Mouse (Mus musculus): ENCODE measurements around the gene Pxk. TPM values are rescaled to one million over a fixed set of nuclear protein-coding genes. Genes with fewer than 3 reads are reported as not detected.

Pxk gene
- polyA plus RNA-seq (2012; rRNA removed) (35.2 and 36.4 TPM in 2 replicates), polyA plus RNA-seq (2014; fragmentation: Nextera tagmentation; extraction: Ambion mirVana) (35.4 and 37.3 TPM in 2 replicates)

- H3K4me3 ChIP-seq (replicated peaks; ENCODE audit: low read length), result peak within 1 kb of the TSS; percentile 88
- TF ChIP-seq POLR2A (IDR thresholded peaks at IDR 0.05; ENCODE audit: borderline replicate concordance, extremely low read depth, insufficient read depth, insufficient read length), result no peak
- DNase-seq (ENCODE audit: low spot score) (peak; percentile 87), ATAC-seq (ENCODE audit: low FRiP score, low read depth) (peak; percentile 93)
- 3% methylated on average over 35 of the region's 89 CpGs for WGBS
- H3K9ac ChIP-seq (ENCODE audit: low read depth, low read length, severe bottlenecking), result peak within 1 kb of the TSS; percentile 70
- 0 out of 2 replicates have a peak within 1 kb of the TSS, but pooled peaks have one; percentile 43 for H3K27ac ChIP-seq (replicated peaks; ENCODE audit: low read depth, low read length)
- no peaks in the 10 kb centered on the region for H3K9me3 ChIP-seq (ENCODE audit: control insufficient read depth, low read length)
- H3K4me1 ChIP-seq (ENCODE audit: control insufficient read depth, insufficient read depth, low read length), result no peaks in the 10 kb centered on the region
- peak within 1 kb of the TSS; percentile 76 for H3K4me2 ChIP-seq (replicated peaks; ENCODE audit: low read depth, low read length, severe bottlenecking)
- H3K27me3 ChIP-seq (ENCODE audit: control insufficient read depth, insufficient read depth, low read length), result no peaks in the 10 kb centered on the region
- no peaks in the 10 kb centered on the region for H3K36me3 ChIP-seq (ENCODE audit: control insufficient read depth, insufficient read depth, low read length)
Observed at GRCm38 (mm10) chr14:8097978-8098686, at the start of gene Pxk. Gene Pxk, plus strand, starts transcription at chr14:8098211.

GRCm38 (mm10) chr14:8049334-8049733 is 48.7 kb upstream of the Pxk start:
- H3K27me3 ChIP-seq (ENCODE audit: control insufficient read depth, insufficient read depth, low read length), result no peaks in the 10 kb centered on the region
- H3K36me3 ChIP-seq (ENCODE audit: control insufficient read depth, insufficient read depth, low read length), result peaks cover 23% of the 10 kb centered on the region
- H3K27ac ChIP-seq (replicated peaks; ENCODE audit: low read depth, low read length), result no peak overlapping the region
- no peak overlapping the region for H3K4me3 ChIP-seq (replicated peaks; ENCODE audit: low read length)
- no peak overlapping the region for H3K4me2 ChIP-seq (replicated peaks; ENCODE audit: low read depth, low read length, severe bottlenecking)
- DNase-seq (ENCODE audit: low spot score) (no peak), ATAC-seq (ENCODE audit: low FRiP score, low read depth) (no peak)
- no peak overlapping the region for H3K9ac ChIP-seq (ENCODE audit: low read depth, low read length, severe bottlenecking)
- 78% methylated on average over 10 of the region's 10 CpGs for WGBS
- H3K4me1 ChIP-seq (ENCODE audit: control insufficient read depth, insufficient read depth, low read length), result no peaks in the 10 kb centered on the region
- no peak for TF ChIP-seq POLR2A (IDR thresholded peaks at IDR 0.05; ENCODE audit: borderline replicate concordance, extremely low read depth, insufficient read depth, insufficient read length)
- H3K9me3 ChIP-seq (ENCODE audit: control insufficient read depth, low read length), result no peaks in the 10 kb centered on the region

GRCm38 (mm10) chr14:8051869-8052268 is 46.1 kb upstream of the Pxk start:
- no peaks in the 10 kb centered on the region for H3K27me3 ChIP-seq (ENCODE audit: control insufficient read depth, insufficient read depth, low read length)
- no peak overlapping the region for H3K9ac ChIP-seq (ENCODE audit: low read depth, low read length, severe bottlenecking)
- no peaks in the 10 kb centered on the region for H3K9me3 ChIP-seq (ENCODE audit: control insufficient read depth, low read length)
- 88% methylated on average over 2 of the region's 2 CpGs for WGBS
- ATAC-seq (ENCODE audit: low FRiP score, low read depth) (no peak), DNase-seq (ENCODE audit: low spot score) (no peak)
- H3K4me3 ChIP-seq (replicated peaks; ENCODE audit: low read length), result no peak overlapping the region
- H3K4me2 ChIP-seq (replicated peaks; ENCODE audit: low read depth, low read length, severe bottlenecking), result no peak overlapping the region
- no peak overlapping the region for H3K27ac ChIP-seq (replicated peaks; ENCODE audit: low read depth, low read length)
- TF ChIP-seq POLR2A (IDR thresholded peaks at IDR 0.05; ENCODE audit: borderline replicate concordance, extremely low read depth, insufficient read depth, insufficient read length), result no peak
- peaks cover 23% of the 10 kb centered on the region for H3K36me3 ChIP-seq (ENCODE audit: control insufficient read depth, insufficient read depth, low read length)
- no peaks in the 10 kb centered on the region for H3K4me1 ChIP-seq (ENCODE audit: control insufficient read depth, insufficient read depth, low read length)

GRCm38 (mm10) chr14:8052661-8053060 is 45.4 kb upstream of the Pxk start:
- Histone ChIP-seq H3K4me2 (replicated peaks; ENCODE audit: low read depth, low read length, severe bottlenecking) (no peak overlapping the region), H3K9me3 (ENCODE audit: control insufficient read depth, low read length) (no peaks in the 10 kb centered on the region), H3K4me3 (replicated peaks; ENCODE audit: low read length) (no peak overlapping the region), H3K9ac (ENCODE audit: low read depth, low read length, severe bottlenecking) (no peak overlapping the region), H3K27me3 (ENCODE audit: control insufficient read depth, insufficient read depth, low read length) (no peaks in the 10 kb centered on the region), H3K27ac (replicated peaks; ENCODE audit: low read depth, low read length) (no peak overlapping the region), H3K4me1 (ENCODE audit: control insufficient read depth, insufficient read depth, low read length) (no peaks in the 10 kb centered on the region), H3K36me3 (ENCODE audit: control insufficient read depth, insufficient read depth, low read length) (peaks cover 21% of the 10 kb centered on the region)
- no peak for TF ChIP-seq POLR2A (IDR thresholded peaks at IDR 0.05; ENCODE audit: borderline replicate concordance, extremely low read depth, insufficient read depth, insufficient read length)
- WGBS, result 99% methylated on average over 7 of the region's 7 CpGs
- DNase-seq (ENCODE audit: low spot score) (no peak), ATAC-seq (ENCODE audit: low FRiP score, low read depth) (no peak)

- Histone ChIP-seq H3K4me1 (ENCODE audit: control insufficient read depth, insufficient read depth, low read length) (no peaks in the 10 kb centered on the region), H3K27ac (replicated peaks; ENCODE audit: low read depth, low read length) (no peak overlapping the region), H3K27me3 (ENCODE audit: control insufficient read depth, insufficient read depth, low read length) (no peaks in the 10 kb centered on the region), H3K4me3 (replicated peaks; ENCODE audit: low read length) (no peak overlapping the region), H3K9me3 (ENCODE audit: control insufficient read depth, low read length) (no peaks in the 10 kb centered on the region), H3K4me2 (replicated peaks; ENCODE audit: low read depth, low read length, severe bottlenecking) (no peak overlapping the region), H3K36me3 (ENCODE audit: control insufficient read depth, insufficient read depth, low read length) (peaks cover 19% of the 10 kb centered on the region), H3K9ac (ENCODE audit: low read depth, low read length, severe bottlenecking) (no peak overlapping the region)
- no peak for ATAC-seq (ENCODE audit: low FRiP score, low read depth)
- WGBS, result 35% methylated on average over 17 of the region's 17 CpGs
- no peak for TF ChIP-seq POLR2A (IDR thresholded peaks at IDR 0.05; ENCODE audit: borderline replicate concordance, extremely low read depth, insufficient read depth, insufficient read length)
- DNase-seq (ENCODE audit: low spot score), result no peak
Observed at GRCm38 (mm10) chr14:8054310-8055102, 43.5 kb upstream of the Pxk start.

Data from limb, embryonic 14.5 days (tissue).